Mouse (Mus musculus) forebrain, embryonic 16.5 days (tissue): ENCODE results near the gene Nap1l3. TPM values are rescaled to one million over a fixed set of nuclear protein-coding genes. Genes with fewer than 3 reads are reported as not detected.

Experiments used
- ATAC-seq: fragments of 200-750 bp; cut with Nextera tagmentation; 2 replicates; pipeline ENCODE4 v1.8.0; 2017; ENCODE audit warnings: mild to moderate bottlenecking, moderate library complexity
- H3K27ac ChIP-seq: fragments of 300-500 bp; sonication (generic); 2 replicates; pipeline ENCODE4 v1.5.1; 2014; ENCODE audit warnings: low read length, control low read depth
- H3K27me3 ChIP-seq: fragments of 300-500 bp; sonication (generic); replicated peaks from 2 replicates; pipeline ENCODE4 v1.6.1; 2014; ENCODE audit warnings: low read length; ENCODE audit not compliant: control insufficient read depth, insufficient read depth
- H3K36me3 ChIP-seq: fragments of 300-500 bp; sonication (generic); 2 replicates; pipeline ENCODE4 v1.6.1; 2014; ENCODE audit not compliant: control insufficient read depth, insufficient read depth
- H3K4me1 ChIP-seq: fragments of 300-500 bp; sonication (generic); replicated peaks from 2 replicates; pipeline ENCODE4 v1.6.1; 2014; ENCODE audit warnings: low read length; ENCODE audit not compliant: control insufficient read depth, insufficient read depth
- H3K4me2 ChIP-seq: fragments of 300-500 bp; sonication (generic); 2 replicates; pipeline ENCODE4 v1.6.1; 2014; ENCODE audit warnings: mild to moderate bottlenecking, low read length, control low read depth
- H3K4me3 ChIP-seq: fragments of 300-500 bp; sonication (generic); replicated peaks from 2 replicates; pipeline ENCODE4 v1.5.1; 2014; ENCODE audit warnings: mild to moderate bottlenecking, low read length, control low read depth
- H3K9ac ChIP-seq: fragments of 300-500 bp; sonication (generic); replicated peaks from 2 replicates; pipeline ENCODE4 v1.6.1; 2014; ENCODE audit warnings: low read depth, low read length, control low read depth
- H3K9me3 ChIP-seq: fragments of 300-500 bp; sonication (generic); 2 replicates; pipeline ENCODE4 v1.6.1; 2016; ENCODE audit warnings: low read length; ENCODE audit not compliant: control insufficient read depth
- WGBS: fragments of 180-500 bp; shearing (Covaris S2); extraction: QIAGEN DNeasy Blood & Tissue Kit; methylation state at CpG from one replicate; pipeline ENCODE4 v1.1.7; 2014; 5-methylcytosine and 5-hydroxymethylcytosine counted together
- polyA plus RNA-seq: library from polyadenylated mRNA; unstranded; fragments of >200 nt; fragmentation: Nextera tagmentation; extraction: Ambion mirVana; gene quantifications from 2 replicates; pipeline ENCODE4 v1.2.1, GENCODE M21; 2015

Nap1l3 gene
- 28.6 and 35.2 TPM in 2 replicates for polyA plus RNA-seq

GRCm38 (mm10) chrX:122396781-122397581 lies at the start of gene Nap1l3:
Gene Nap1l3, minus strand, starts transcription at chrX:122397401.
- no peaks in the 10 kb centered on the region for H3K4me1 ChIP-seq
- no peaks in the 10 kb centered on the region for H3K27me3 ChIP-seq
- no peaks in the 10 kb centered on the region for H3K9me3 ChIP-seq
- H3K4me2 ChIP-seq = peak within 1 kb of the TSS; percentile 56
- ATAC-seq = peak; percentile 99
- 9% methylated on average over 38 of the region's 39 CpGs for WGBS
- H3K4me3 ChIP-seq = peak within 1 kb of the TSS; percentile 68
- H3K27ac ChIP-seq = peak within 1 kb of the TSS; percentile 60
- peak within 1 kb of the TSS; percentile 65 for H3K9ac ChIP-seq
- no peaks in the 10 kb centered on the region for H3K36me3 ChIP-seq

DNA sequence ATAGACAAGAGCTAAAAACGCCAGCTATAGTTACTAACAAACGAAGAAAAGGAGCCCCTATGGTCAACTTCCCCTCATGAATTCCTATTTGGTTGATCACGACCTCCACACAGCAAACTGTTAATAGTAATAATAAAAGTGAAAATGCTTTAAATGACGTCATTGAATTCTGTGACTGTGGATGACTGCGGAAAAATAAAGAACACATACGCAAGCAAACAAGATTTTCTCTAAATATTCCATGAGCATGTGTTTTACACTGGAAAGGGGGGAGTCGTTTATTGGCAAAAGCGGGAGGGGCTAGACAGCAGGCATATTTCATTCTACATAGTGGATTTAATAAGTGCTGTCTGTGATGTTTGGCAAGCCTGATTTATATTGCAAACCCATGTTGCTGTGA lies 451 bp upstream of the Nap1l3 start:
- H3K4me1 ChIP-seq = no peaks in the 10 kb centered on the region
- H3K9me3 ChIP-seq = no peaks in the 10 kb centered on the region
- peak overlapping the region; percentile 68 for H3K4me3 ChIP-seq
- peak; percentile 34 for ATAC-seq
- no peaks in the 10 kb centered on the region for H3K36me3 ChIP-seq
- H3K27me3 ChIP-seq = no peaks in the 10 kb centered on the region
- peak overlapping the region; percentile 56 for H3K4me2 ChIP-seq
- H3K9ac ChIP-seq = peak overlapping the region; percentile 9; the same call in 1 of the 2 replicates
- H3K27ac ChIP-seq = no peak overlapping the region
- WGBS = 19% methylated on average over 8 of the region's 8 CpGs
